ENCODE assay signal across 11 mouse cellular contexts in genomic region chr12:112894303-112894884, GRCm38 (mm10). TPM values are rescaled to one million over a fixed set of nuclear protein-coding genes. Genes with fewer than 3 reads are reported as not detected.
A peak's percentile ranks its signal among the peaks of the same experiment; 100 is the strongest.
DNase-seq lines count a peak whose midpoint lies in the region; ATAC-seq and TF ChIP-seq lines count a peak whose summit lies in the region.
"Had no signal": no experiment of that assay in that cellular context is flagged by ENCODE, and none has a peak within 500 bp of the region (broad histone marks: within the 10 kb centered on the region; RNA-seq: fewer than 3 reads in every experiment).

No protein-coding gene starts in this region.

- peak; percentile 3 for DNase-seq in gastrocnemius, postnatal 10 days
- DNase-seq in gastrocnemius, adult 18-20 months (ENCODE audit: low spot score): no peak
- DNase-seq in lung, embryonic 14.5 days: no peak
- no peak for DNase-seq in lung, postnatal 14 days
- no peak for DNase-seq in layer of hippocampus, adult 18-20 months (ENCODE audit: low spot score in 2 of 2)
- DNase-seq: cerebellum, adult 9-10 months; gastrocnemius, postnatal 25 days; left cerebral cortex, postnatal 4 days; right cerebral cortex, postnatal 14 days had no signal

- H3K4me1 ChIP-seq in lung, embryonic 14.5 days (ENCODE audit: insufficient read depth): no peaks in the 10 kb centered on the region
- peaks cover 44% of the 10 kb centered on the region for H3K4me1 ChIP-seq in bone marrow macrophage, adult 2 months (ENCODE audit: control insufficient read depth, insufficient read depth, low read length)
- peaks cover 32% of the 10 kb centered on the region for H3K4me1 ChIP-seq in olfactory bulb, adult 2 months (ENCODE audit: control insufficient read depth, insufficient read depth, low read length)

- peaks cover 4% of the 10 kb centered on the region; the same call in 1 of the 2 replicates for H3K27me3 ChIP-seq in lung, embryonic 14.5 days (ENCODE audit: insufficient read depth, low read length)

- peak overlapping the region; percentile 32; the same call in 1 of the 2 replicates for H3K27ac ChIP-seq in lung, embryonic 14.5 days (ENCODE audit: low read depth)
- peak overlapping the region; percentile 92 for H3K27ac ChIP-seq in bone marrow macrophage, adult 2 months (ENCODE audit: insufficient read depth, low read depth, low read length)
- H3K27ac ChIP-seq in olfactory bulb, adult 2 months (ENCODE audit: insufficient read depth, low read depth, low read length): peak overlapping the region; percentile 81

- TF ChIP-seq CTCF in lung, embryonic 14.5 days (IDR thresholded peaks at IDR 0.05; ENCODE audit: low read depth): no peak
- TF ChIP-seq CTCF in bone marrow macrophage, adult 2 months (IDR thresholded peaks at IDR 0.05; ENCODE audit: low read depth, low read length): no peak
- no peak for TF ChIP-seq CTCF in olfactory bulb, adult 2 months (IDR thresholded peaks at IDR 0.05; ENCODE audit: insufficient read depth, low read depth, low read length)

- no peak for TF ChIP-seq POLR2A in bone marrow macrophage, adult 2 months (IDR thresholded peaks at IDR 0.05; ENCODE audit: borderline replicate concordance, low read depth, low read length)
- no peak for TF ChIP-seq POLR2A in olfactory bulb, adult 2 months (IDR thresholded peaks at IDR 0.05; ENCODE audit: insufficient read depth, low read depth, low read length)

- 50% methylated on average over 11 of the region's 11 CpGs for WGBS in lung, embryonic 14.5 days
- 37% methylated on average over 11 of the region's 11 CpGs for WGBS in olfactory bulb, adult 2 months

- no peak overlapping the region for H3K9ac ChIP-seq in lung, embryonic 14.5 days

- no peaks in the 10 kb centered on the region for H3K36me3 ChIP-seq in lung, embryonic 14.5 days (ENCODE audit: insufficient read depth)

- peak overlapping the region; percentile 8; the same call in 1 of the 2 replicates for H3K4me2 ChIP-seq in lung, embryonic 14.5 days

- H3K9me3 ChIP-seq in lung, embryonic 14.5 days (ENCODE audit: low read depth, low read length): no peaks in the 10 kb centered on the region

- no peak; the same call in 1 of the 2 replicates for ATAC-seq in lung, embryonic 14.5 days (ENCODE audit: insufficient read depth)

- H3K4me3 ChIP-seq in lung, embryonic 14.5 days (ENCODE audit: low read depth, low read length): no peak overlapping the region
- peak overlapping the region; percentile 44 for H3K4me3 ChIP-seq in bone marrow macrophage, adult 2 months (ENCODE audit: insufficient read depth, low read length)
- peak overlapping the region; percentile 5; the same call in 1 of the 2 replicates for H3K4me3 ChIP-seq in olfactory bulb, adult 2 months (ENCODE audit: insufficient read depth, low read depth, low read length)

RNA-seq across cellular contexts. Expression of gene Gpr132, which starts 26.4 kb away (rescaled TPM):
- total RNA-seq in gastrocnemius, postnatal 10 days (2021): under 1 TPM in 1 of 2 experiments, not detected in 1; 0.09 TPM
- total RNA-seq in gastrocnemius, adult 18-20 months (2021): under 1 TPM in 1 of 2 experiments, not detected in 1; 0.14 TPM
- polyA plus RNA-seq in lung, embryonic 14.5 days (2014; fragmentation: Nextera tagmentation; extraction: Ambion mirVana): 0.12 TPM in 1 of 2 replicates, not detected in the other
- 42.1 and 44.3 TPM in 2 replicates for polyA plus RNA-seq in bone marrow macrophage, adult 2 months (2012; ENCODE audit: insufficient read depth, insufficient read length, missing spikeins)
- not detected in 2 replicates for polyA plus RNA-seq in olfactory bulb, adult 2 months (2012; ENCODE audit: insufficient read depth, insufficient read length, low replicate concordance, missing spikeins)
- total RNA-seq in layer of hippocampus, adult 18-20 months (2021): not detected
- total RNA-seq: left cerebral cortex, postnatal 4 days had no signal

RNA-seq across cellular contexts. Expression of gene Jag2, which starts 35.2 kb away (rescaled TPM):
- total RNA-seq in gastrocnemius, postnatal 10 days (2021): 10 to 100 TPM; 29.4 to 40.0 TPM
- total RNA-seq in gastrocnemius, adult 18-20 months (2021): 10 to 100 TPM; 22.1 to 24.0 TPM
- polyA plus RNA-seq in lung, embryonic 14.5 days (2014; fragmentation: Nextera tagmentation; extraction: Ambion mirVana): 6.3 and 8.0 TPM in 2 replicates
- polyA plus RNA-seq in bone marrow macrophage, adult 2 months (2012; ENCODE audit: insufficient read depth, insufficient read length, missing spikeins): 2.8 and 3.2 TPM in 2 replicates
- not detected in 2 replicates for polyA plus RNA-seq in olfactory bulb, adult 2 months (2012; ENCODE audit: insufficient read depth, insufficient read length, low replicate concordance, missing spikeins)
- total RNA-seq in layer of hippocampus, adult 18-20 months (2021): 10 to 100 TPM; 42.6 to 44.2 TPM

RNA-seq across cellular contexts. Expression of gene Nudt14, which starts 47.5 kb away (rescaled TPM):
- 10 to 100 TPM; 17.3 to 17.5 TPM for total RNA-seq in gastrocnemius, postnatal 10 days (2021)
- total RNA-seq in gastrocnemius, adult 18-20 months (2021): 1 to 10 TPM; 6.5 to 7.6 TPM
- polyA plus RNA-seq in lung, embryonic 14.5 days (2014; fragmentation: Nextera tagmentation; extraction: Ambion mirVana): 107 and 116 TPM in 2 replicates
- polyA plus RNA-seq in bone marrow macrophage, adult 2 months (2012; ENCODE audit: insufficient read depth, insufficient read length, missing spikeins): 31.4 and 32.1 TPM in 2 replicates
- polyA plus RNA-seq in olfactory bulb, adult 2 months (2012; ENCODE audit: insufficient read depth, insufficient read length, low replicate concordance, missing spikeins): not detected in 2 replicates
- 10 to 100 TPM; 12.8 to 14.6 TPM for total RNA-seq in layer of hippocampus, adult 18-20 months (2021)

Comparison
In these comparisons a context has a peak if more than half of its experiments do, and no peak if none do; other contexts are left out.
1. H3K27ac ChIP-seq: peak in every context shown above with its lines; median percentile 92 in bone marrow macrophage, adult 2 months; 81 in olfactory bulb, adult 2 months; 32 in lung, embryonic 14.5 days.